Mouse (Mus musculus) left cerebral cortex, postnatal 36 days (tissue): ENCODE data around the gene Lrrc46. TPM values are rescaled to one million over a fixed set of nuclear protein-coding genes. Genes with fewer than 3 reads are reported as not detected.

Experiments
- DNase-seq, 2 experiments: peaks; one replicate each; pipeline ENCODE4 v3.0.0; 2021 to 2022; ENCODE audit warnings: low spot score in 2 of 2, mixed read lengths in 1 of 2
- intact Hi-C: fragments of 180-260 bp; cut with DNase I; formaldehyde crosslinking; loops from one replicate; pipeline ENCODE4 v1.15.1; 2025
- total RNA-seq, 2 experiments: library from RNA; stranded (reverse); gene quantifications; 2 replicates each; pipeline ENCODE4 v1.2.3; 2021

Lrrc46 gene
- total RNA-seq, 2 experiments from 2014 or later = 0.32 to 0.59 TPM

- intact Hi-C loops = no loop called here
- DNase-seq = no peak
These were observed 21.9 kb downstream of the Lrrc46 start for GRCm38 (mm10) chr11:97019345-97019708.

GRCm38 (mm10) chr11:97018583-97019344 is 22.4 kb downstream of the Lrrc46 start:
- no peak for DNase-seq
- intact Hi-C loops = no loop called here

GRCm38 (mm10) chr11:97017696-97018582 is 23.3 kb downstream of the Lrrc46 start:
- no peak for DNase-seq
- intact Hi-C loops = no loop called here

- no peak for DNase-seq
- intact Hi-C loops = no loop called here
These were observed 28.0 kb downstream of the Lrrc46 start, which contains the start of gene Sp6 for GRCm38 (mm10) chr11:97013121-97013670. Sp6 (plus strand) TSS chr11:97013394.

- no peak for DNase-seq
- intact Hi-C loops = no loop called here
These were observed 31.9 kb downstream of the Lrrc46 start for GRCm38 (mm10) chr11:97009198-97009790.

GRCm38 (mm10) chr11:97007093-97007794 is 34.0 kb downstream of the Lrrc46 start:
- intact Hi-C loops = no loop called here
- no peak for DNase-seq

GRCm38 (mm10) chr11:97003170-97003569 is 38.0 kb downstream of the Lrrc46 start:
- intact Hi-C loops = no loop called here
- no peak for DNase-seq

GRCm38 (mm10) chr11:96997380-96997956 is 43.7 kb downstream of the Lrrc46 start:
- intact Hi-C loops = no loop called here
- peak in 1 of 2 experiments; percentile 33 for DNase-seq

GRCm38 (mm10) chr11:96996773-96997379 is 44.3 kb downstream of the Lrrc46 start:
- intact Hi-C loops = no loop called here
- DNase-seq = no peak

- intact Hi-C loops = no loop called here
These were observed 45.1 kb downstream of the Lrrc46 start for GRCm38 (mm10) chr11:96995836-96996772.

GRCm38 (mm10) chr11:96995031-96995430 is 46.2 kb downstream of the Lrrc46 start:
- no peak for DNase-seq
- intact Hi-C loops = no loop called here

More at GRCm38 (mm10) chr11:96995836-96996772, 45.1 kb downstream of the Lrrc46 start:
- no peak for DNase-seq

GRCm38 (mm10) chr11:96992722-96993311 is 48.4 kb downstream of the Lrrc46 start:
- no peak for DNase-seq
- intact Hi-C loops = no loop called here

GRCm38 (mm10) chr11:96991501-96991900 is 49.7 kb downstream of the Lrrc46 start:
- no peak for DNase-seq
- intact Hi-C loops = no loop called here

GRCm38 (mm10) chr11:96987873-96988655 is 53.1 kb downstream of the Lrrc46 start:
- peak in 1 of 2 experiments; percentile 23 for DNase-seq
- intact Hi-C loops = loop anchor here (10.0 kb wide), 1 partner anchor 157 kb away; no protein-coding TSS in a partner anchor

- DNase-seq = no peak
- intact Hi-C loops = loop anchor here (10.0 kb wide), 1 partner anchor 158 kb away; no protein-coding TSS in a partner anchor
These were observed 54.7 kb downstream of the Lrrc46 start for GRCm38 (mm10) chr11:96986463-96986862.

GRCm38 (mm10) chr11:96984903-96985302 is 56.3 kb downstream of the Lrrc46 start:
- intact Hi-C loops = loop anchor here (10.0 kb wide), 1 partner anchor 160 kb away; no protein-coding TSS in a partner anchor
- no peak for DNase-seq
